Mouse (Mus musculus) v-Abl transformed pro-B cells (cell line): ENCODE results near the gene Gas7.

ENCODE experiments used
- in situ Hi-C, 2 experiments: fragments of 400-800 bp; cut with MboI; formaldehyde crosslinking; loops; one replicate each; pipeline ENCODE4 v1.15.1; 2025; ENCODE audit not compliant: unreplicated experiment in 2 of 2

Gas7 gene

DNA sequence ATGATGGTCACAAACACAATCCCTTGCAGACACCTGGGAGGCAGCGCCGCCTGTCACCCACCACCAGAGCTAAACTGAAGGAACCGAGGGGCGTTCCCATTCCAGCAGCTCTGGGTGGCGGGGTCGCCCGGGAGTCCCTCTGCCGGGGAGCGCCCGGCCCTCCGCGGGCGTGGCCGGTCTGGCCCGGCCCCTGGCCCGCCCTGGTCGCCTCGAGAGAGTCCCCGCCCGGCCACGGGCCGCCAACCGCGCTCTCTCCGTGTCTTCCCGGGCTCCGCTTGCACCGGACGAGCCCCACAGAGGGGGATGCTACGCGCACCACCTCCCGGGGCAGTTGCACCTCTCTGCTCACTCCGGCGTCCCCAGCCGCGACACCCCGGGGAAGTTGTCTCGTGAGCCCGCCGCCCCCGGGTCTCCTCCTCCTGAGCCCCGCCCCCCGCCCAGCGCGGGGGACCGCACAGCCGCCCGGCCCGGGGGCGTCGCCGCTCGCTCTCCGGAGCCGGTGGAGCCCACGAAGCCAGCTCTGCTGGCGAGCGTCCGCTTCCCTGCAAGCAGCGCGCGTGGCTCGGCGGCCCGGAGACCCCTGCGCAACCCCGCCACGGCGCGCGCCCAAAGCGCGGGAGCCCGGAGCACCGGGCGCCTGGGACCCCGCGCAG, at the start of gene Gas7:
Gas7 (plus strand) TSS at position 564 of the 653 bp plus-strand sequence.
- in situ Hi-C loops = no loop called here

DNA sequence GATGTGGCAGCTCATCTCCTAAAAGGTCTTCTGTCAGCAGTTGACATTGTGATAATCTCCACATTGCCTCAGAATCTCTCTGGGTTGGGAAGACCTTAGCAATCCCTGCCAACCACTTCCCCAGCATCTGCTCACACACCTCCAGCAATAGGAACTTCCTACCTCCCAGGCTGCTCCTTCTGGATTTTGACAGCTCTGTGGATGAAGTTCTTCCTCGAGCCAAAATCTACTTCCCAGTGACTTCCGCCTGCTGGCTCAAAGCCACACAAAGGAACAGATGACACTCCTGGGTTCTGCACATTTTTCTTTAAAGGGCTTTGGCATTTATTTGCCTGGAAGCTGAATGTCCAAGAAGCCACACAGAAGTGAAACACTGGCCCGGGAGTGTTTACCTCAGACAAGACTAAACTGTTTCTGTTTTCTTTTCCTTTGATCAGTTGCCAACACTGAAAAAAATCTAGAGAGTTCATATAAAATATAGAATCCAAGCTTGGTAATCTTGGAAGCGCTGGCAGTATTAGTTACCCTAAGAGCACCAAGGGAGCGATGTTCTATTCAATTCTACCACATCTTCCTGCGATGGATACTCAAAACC, 40.8 kb upstream of the Gas7 start:
- in situ Hi-C loops = no loop called here

DNA sequence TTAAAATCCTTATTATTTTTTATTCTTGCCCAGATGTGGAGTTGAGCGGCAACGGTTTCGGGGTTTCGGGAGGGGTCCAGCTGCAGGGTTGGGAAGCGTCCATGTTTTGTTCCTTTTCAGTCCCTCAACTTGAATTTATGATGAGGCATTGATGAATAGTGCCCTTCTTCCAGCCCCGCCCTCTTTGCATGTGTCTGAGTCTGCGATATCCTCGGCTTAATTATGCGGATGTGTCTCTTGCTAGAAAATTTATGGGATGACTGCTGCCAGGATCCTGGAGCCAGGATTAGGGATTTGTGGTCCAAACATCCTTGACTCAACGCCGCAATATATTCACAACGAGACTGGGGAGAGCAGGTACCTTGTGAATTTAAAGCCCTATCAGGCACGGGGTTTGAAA, 31.7 kb upstream of the Gas7 start:
- in situ Hi-C loops = loop anchor here (10.0 kb wide), 2 partner anchors 111 to 221 kb away; no protein-coding TSS in a partner anchor

DNA sequence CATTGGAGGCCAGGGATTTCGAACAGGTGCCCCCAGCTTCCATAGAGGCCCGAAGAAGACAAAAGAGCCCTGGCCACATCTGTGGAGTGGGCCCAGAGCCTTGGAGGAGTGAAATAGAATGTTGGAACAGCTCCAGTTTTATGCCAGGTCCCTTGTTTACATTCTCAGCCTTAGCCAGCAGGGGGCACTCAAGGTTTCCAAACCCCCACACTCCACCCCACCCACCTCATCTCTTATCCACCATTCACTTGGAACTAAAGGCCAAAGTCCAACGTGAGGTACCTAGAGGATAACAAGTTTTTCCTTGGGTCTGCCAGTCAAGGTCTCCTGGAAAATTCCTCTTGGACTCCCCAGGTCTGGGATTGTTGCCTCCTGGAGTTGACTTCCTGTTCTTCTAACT, 27.0 kb upstream of the Gas7 start:
- in situ Hi-C loops = loop anchor here (5.0 to 10.0 kb wide), 3 partner anchors 107 to 219 kb away; no protein-coding TSS in a partner anchor

DNA sequence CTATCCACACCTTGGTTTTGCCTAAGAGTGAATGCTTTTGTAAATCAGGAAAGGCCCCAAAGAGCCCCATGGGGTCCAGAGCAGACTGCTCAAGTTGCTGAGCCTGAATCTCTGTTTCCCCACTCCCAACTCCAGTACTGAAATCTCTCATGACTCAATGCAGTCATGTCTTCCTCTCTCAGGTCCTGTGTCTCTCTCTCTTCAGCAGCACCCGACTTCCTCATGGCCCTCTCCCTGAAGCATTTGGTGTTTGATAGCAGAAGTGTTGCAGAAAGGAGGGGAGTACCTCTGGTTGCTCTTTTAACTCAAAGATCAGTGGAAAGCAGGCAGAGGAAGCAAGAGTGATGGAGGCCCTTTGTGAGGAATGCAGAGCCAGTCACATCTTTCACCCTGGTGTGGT, 25.4 kb upstream of the Gas7 start:
- in situ Hi-C loops = loop anchor here (5.0 to 10.0 kb wide), 3 partner anchors 105 to 217 kb away; no protein-coding TSS in a partner anchor

DNA sequence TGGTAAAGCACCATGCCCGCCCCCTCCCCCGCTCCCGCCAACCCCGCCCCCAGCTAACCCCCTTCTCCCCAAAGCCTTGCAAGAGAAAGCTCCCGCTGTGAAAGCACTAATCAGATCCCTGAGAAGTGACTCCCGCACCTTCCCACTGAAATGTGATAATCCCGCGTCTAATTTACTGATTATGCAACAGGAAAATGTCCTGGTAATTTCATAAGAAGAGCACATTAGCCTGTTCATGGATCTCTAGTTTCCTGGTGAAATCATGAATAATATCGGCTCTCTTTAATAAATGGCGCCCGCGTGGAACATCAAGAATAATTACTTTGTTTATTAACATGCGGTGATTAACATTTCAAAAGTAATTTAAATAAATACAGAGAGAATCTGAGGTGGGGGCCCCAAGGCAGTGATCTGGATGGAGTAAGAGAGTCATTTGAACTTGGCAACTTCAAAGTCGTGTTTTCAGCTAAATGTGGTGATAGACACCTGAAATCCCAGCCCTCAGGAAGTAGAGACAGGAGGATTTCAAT, 24.1 kb upstream of the Gas7 start:
- in situ Hi-C loops = no loop called here

DNA sequence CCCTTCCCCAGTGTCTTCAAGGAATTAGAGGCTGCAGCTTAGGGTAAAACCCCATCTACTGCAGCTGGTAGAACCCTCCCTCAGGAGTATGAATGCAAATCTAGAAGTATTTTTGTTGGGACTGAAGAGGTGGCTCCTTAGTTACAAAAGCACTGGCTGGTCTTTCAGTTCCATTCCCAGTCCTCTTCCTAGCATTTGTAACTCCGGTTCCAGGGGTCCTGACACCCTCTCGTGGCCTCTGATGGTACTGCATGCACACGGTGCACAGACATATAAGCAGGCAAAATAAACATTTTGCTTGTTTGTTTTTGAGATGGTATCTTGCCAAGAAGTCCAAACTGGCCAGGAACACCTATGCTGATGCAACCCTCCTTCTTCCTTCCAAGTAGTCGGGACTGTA, 23.4 kb upstream of the Gas7 start:
- in situ Hi-C loops = no loop called here

DNA sequence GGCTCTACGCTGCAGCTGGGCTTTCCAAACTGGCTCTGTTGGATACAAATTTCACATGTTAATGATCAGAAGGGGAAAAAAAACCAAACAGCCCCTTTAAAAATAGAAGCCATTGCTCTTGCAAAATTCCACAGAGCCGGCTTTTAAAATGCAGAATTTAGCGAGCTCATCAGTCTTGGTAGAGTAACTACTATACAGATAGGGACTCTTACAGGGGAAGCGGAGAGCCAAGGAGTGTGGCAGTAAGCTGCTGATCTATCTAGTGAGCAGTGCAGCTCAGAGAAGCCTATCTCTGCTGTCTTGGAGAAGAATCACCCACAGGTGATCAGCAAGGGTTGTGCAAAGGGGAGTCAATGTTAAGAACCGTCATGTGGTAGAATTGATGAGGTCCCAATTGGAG, 21.5 kb upstream of the Gas7 start:
- in situ Hi-C loops = no loop called here

DNA sequence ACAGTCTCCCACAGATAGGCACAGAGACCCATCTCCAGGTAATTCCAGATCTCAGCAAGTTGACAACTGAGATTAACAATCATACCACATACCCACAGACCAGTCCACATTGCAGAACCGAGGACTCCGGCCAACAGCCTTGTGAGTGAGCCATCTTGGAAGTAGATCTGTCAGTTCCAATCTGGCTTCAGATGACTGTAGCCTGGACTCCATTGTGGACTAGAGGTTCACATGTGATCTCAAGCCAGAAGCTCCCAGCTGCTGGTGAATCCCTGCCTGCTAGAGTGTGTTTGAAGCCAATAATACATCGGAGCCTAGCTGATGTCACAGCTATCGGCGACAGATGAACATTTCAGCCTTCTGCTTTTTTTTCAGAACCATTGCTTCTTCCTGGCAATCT, 16.5 kb upstream of the Gas7 start:
- in situ Hi-C loops = no loop called here

DNA sequence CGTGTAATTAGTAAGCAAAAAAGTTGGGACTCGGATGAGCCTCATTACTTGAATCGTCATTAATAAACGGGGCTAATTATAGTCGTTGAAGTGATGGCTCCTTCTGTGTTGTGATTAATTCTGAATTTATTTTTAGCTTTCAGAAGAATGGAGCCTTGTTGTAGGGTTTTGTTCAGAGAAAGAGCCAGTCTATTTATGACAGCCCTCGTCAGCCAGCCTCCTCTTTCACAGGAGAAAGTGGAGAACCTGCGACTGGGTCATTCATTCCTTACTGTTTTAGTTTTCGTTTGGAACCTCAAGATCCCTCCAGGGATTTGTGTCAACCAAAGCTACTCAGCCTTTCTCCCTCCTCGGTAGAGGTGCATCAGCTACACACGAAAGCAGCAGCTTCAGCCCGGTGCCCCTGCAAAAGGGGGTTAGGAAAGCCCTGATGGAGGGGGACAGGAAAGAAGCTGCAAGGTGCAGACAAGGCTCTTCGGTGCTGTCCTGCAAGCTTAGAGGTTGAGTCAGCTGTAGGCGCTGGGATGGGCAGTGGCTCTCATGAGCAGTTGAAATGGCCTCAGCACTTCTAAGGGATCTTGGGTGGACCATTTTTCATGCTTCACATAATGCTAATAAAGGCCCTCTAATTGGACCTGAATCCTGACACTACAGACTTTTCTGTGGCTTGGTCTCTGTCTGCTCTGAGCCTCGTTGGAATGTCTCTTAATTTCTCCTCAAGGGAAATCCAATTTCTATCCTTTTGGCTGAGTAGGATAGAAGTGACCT, 10.0 kb upstream of the Gas7 start:
- in situ Hi-C loops = no loop called here

DNA sequence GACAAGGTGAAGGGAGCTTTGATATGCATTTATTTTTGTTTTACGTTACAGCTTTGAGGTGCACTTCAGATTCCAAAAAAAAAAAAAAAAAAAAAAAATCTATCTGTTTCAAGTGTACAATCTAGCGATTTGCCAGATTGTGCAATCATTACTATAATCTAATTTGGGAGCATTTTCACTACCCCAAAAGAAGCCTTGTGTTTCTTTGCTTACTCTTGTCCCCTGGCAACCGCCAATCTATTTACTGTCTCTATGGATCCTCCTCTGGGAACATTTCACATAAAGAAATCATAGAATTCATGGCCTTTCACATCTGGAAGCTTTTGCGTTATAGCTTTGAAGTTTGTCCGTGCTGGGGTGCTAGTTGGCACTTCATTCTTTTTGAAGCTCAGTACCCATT, 3.7 kb upstream of the Gas7 start:
- in situ Hi-C loops = no loop called here

DNA sequence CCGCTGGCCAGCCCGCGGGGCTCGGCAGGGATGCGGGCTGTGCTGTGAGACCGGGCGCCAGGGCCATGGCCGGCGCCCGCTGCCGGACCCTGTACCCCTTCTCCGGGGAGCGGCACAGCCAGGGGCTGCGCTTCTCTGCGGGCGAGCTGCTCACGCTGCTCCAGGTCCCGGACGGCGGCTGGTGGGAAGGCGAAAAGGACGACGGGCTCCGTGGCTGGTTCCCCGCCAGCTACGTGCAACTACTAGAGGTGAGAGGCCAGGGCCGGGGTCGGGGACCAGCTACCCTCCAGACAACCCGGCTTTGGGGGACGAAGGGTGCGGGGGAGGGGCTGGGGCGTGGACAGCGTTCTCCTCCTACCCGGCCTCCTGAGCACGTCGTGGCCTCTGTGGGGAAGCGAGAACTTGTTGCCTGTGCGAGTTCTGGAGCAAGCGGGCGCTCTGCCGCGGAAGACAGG, 317 bp downstream of the Gas7 start:
- in situ Hi-C loops = no loop called here

DNA sequence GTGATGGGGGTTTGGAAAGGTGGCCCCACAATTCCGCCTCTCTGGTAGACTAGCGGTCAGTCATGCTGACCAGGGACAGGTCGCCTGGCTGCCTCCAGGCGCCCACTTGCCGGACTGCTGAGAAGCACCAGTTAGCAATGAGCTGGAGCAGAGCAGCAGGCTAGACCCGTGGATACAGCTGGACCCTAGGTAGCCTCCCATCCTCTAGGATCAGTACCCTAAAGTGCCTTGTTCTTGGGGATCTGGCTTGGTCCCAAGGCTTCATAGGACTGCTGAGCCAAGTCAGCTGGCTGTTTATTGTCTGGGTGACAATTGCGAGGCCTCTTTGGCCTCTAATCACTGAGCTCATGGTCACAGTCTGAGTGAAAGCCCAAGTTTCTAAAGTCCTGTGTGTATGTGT, 792 bp downstream of the Gas7 start:
- in situ Hi-C loops = no loop called here

DNA sequence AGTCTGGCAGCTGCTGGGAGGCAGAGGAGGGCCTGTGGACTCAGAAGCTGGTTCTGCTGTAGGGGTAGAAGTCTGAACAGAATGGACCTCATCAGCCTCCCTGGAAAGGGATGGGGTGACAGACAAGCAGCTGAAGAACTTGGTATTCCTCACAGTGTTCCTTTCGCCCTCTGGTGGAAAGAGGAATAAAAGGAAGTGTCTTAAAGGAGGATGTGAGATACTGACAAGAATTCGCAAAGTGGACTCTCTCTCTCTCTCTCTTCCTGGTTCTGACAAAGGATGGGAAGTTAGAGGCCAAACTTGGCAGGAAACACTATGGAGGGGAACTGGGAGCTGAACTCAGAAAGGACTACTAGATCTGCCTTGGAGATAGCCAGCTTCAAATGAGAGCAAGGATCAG, 2.9 kb downstream of the Gas7 start:
- in situ Hi-C loops = no loop called here

DNA sequence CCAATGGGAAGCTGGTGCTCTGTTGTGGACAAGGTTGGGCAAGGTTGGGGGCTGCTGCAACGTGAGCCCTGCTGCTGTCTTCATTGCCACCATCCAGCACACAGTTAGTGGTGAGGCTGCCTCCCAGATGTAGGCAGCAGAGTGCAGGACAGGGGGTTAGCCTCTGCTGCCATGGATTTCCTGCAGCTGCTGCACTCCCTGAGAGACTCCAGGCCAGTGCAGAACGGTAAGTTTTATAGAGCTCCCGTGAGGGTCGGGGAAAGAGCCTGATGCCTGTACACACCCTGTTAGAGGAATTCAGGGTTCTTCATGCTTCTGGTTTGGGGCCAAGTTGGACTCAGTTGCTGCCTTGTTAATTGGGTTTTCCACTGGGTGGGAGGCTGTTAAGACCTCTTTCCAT, 11.9 kb downstream of the Gas7 start:
- in situ Hi-C loops = no loop called here

DNA sequence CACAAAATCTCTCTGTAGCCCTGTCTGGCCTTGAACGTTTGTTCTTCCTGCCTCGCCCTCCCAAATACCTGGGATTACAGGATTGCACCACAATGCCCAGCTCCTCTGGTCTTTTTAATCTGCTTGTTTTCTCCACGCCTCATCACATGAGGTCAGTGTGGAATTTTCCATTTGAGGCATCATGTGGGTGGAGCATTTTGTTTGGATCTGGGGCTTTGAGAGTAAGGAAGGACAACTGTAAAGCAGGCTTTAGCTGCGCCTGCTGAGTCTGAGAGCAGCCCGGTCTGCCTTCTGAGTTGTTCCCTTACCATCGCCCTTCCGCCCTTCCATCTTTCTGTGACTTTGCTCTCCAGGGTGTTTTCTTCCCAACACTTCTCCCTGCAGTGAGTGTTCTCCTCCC, 13.6 kb downstream of the Gas7 start:
- in situ Hi-C loops = no loop called here

DNA sequence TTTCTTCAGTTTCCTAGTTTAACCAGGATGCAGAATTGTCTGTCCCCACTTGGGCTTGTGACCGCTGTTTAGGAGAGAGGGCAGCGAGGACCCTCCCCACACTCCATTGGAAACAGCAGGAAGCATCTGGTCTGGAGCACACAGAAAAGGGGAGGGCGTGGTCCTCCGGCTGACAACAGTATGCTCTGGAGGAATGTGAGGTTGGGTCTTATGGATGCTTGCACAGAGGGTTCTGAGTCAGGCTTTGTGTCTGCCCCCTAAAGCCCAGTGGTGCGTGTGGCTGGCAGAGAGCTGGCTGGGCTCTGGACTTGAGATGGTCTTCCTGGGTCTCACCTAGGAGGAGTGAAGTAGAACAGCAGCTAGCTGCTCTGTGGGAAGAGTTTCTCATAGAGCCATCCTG, 19.4 kb downstream of the Gas7 start:
- in situ Hi-C loops = no loop called here

DNA sequence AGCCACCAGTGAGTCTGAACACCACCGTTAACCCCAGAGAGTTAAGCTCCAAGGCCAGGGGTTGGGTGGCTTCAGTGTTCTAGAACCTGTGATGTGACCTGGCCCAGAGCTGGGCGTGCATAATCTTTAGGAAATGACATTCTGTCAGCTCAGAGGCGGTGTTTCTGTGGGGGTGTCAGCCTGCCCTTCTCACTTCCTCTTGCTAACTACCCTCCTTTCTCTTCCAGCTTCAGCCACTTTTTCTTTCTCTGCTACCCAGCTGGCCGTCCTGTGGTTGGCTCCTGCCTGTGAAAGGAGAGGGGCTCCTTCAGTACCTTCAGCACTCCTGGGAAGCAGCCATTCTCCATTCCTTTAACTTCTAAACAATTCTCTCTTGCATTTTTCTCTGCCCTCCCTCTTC, 24.3 kb downstream of the Gas7 start:
- in situ Hi-C loops = no loop called here

DNA sequence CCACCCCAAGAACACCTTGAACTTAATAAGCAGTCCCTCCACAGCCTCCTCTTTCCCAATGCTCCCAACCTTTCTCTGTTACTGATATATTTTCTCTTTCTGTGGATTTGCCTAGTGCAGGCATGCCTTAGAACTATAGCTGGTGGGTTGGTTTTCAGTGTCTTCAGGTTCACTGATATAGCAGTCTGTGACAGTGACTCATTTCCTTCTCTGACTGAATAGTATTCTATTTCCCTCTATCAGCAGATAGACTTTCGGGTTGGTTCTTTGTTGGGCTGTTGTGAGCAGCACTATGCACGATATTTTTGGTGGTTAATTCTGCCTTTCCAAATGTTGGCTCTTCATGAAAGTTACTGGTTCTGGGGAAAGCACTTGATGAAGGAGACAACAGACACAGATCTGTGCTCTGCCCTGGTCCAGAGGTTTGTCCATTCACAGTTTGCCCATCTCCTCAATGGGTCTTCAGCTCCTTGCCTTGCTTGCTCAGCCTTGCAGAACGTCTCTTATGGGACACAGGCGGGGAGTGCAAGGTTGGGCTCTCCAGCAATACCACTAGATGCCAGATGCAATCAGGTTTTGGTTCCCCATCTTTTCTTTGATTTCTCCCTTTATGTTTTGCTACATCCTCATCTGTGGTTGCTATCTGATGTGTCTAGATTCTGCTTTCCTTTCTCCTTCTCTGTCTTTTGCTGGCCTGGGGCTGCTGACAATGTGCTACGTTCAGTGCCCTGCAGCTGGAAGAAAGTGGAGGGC, 25.1 kb downstream of the Gas7 start:
- in situ Hi-C loops = no loop called here

DNA sequence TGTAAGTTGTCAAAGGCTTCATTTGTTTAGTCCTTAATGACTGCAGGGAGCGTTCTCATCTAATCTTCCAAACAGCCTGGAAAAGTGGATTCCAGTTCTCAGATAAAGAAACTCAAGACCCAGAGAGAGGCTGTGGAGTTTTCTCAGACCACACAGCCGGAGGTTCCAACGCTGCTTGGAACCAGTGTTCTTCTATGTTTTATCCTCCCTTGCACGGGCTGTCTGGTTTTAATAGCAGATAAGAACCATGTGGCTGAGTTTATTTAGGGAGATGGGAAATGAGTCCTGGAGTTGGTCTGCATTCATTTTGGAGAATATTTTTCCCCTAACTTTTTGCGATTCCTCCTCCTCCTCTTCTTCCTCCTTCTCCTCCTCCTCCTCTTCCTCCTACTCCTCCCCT, 26.5 kb downstream of the Gas7 start:
- in situ Hi-C loops = no loop called here
